Mouse (Mus musculus) CD4-positive, CD25-positive, alpha-beta regulatory T cell, adult 9 weeks (primary cell): ENCODE data around the gene Gm382. TPM values are rescaled to one million over a fixed set of nuclear protein-coding genes. Genes with fewer than 3 reads are reported as not detected.

Experiments
- polyA plus RNA-seq: library from polyadenylated mRNA; unstranded; fragments of 100-300 nt; shearing (Covaris generic); gene quantifications from one replicate; pipeline ENCODE4 v1.2.1, GENCODE M21; 2017

Gm382 gene
- not detected for polyA plus RNA-seq

DNA sequence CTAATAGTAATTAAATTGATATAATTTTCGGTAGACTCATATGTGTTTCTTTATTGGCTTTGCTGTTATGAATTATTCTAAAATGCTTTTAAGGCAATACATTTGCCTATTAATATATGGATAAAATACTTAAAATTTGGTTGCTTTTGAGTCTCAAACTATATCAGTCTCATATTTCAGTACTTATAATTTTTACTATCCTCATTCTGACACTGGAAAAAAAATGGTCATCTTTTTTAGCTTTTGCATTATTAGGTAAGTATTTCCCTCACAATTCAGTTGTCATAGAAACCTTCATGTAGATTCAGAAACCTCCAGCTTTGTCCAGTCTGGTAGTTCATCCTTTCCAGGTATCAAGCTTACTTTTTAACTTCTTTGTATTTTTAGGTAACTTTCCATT lies at the start of gene Gm382:
Gene Gm382, plus strand, starts transcription at position 301 of the 400 bp plus-strand sequence.

Other genes with a start within 250 kb of the Gm382 start
- not detected for gene 4932411N23Rik, start 224.1 kb upstream of the Gm382 start, polyA plus RNA-seq